Comparison of ENCODE assay signal across 23 mouse cellular contexts in the genomic region with DNA sequence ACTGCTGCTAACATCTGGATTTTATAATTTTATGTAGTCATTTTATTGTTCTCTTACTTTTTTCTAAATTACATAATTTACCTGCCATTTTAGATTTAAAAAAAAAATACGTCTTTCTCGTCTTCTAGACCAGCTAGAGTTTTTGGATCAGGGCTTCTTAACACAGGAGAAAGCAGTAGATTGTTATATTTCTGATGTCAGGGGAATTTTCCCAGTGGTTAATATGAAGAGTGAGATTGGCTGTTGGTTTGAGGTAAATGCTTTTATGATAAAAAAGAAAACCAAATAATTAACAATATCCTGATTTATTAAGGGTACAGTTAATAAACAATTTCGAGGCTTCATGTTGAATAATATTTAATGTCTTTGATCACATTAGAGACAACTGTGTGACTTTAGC. TPM values are rescaled to one million over a fixed set of nuclear protein-coding genes. Genes with fewer than 3 reads are reported as not detected.
DNase-seq lines count a peak whose midpoint lies in the region; ATAC-seq and TF ChIP-seq lines count a peak whose summit lies in the region.
"Had no signal": no experiment of that assay in that cellular context is flagged by ENCODE, and none has a peak within 500 bp of the region (broad histone marks: within the 10 kb centered on the region; RNA-seq: fewer than 3 reads in every experiment).

No protein-coding gene starts in this region.

- H3K79me2 ChIP-seq in myocyte (ENCODE audit: control insufficient read depth, insufficient read depth) = no peaks in the 10 kb centered on the region

- H3K27me3 ChIP-seq in spleen, adult 2 months (ENCODE audit: control insufficient read depth, insufficient read depth, low read length) = no peaks in the 10 kb centered on the region
- H3K27me3 ChIP-seq in myocyte (ENCODE audit: control insufficient read depth, insufficient read depth, insufficient read length) = no peaks in the 10 kb centered on the region
- H3K27me3 ChIP-seq: embryonic facial prominence, embryonic 13.5 days; embryonic facial prominence, embryonic 15.5 days; forebrain, embryonic 13.5 days; forebrain, embryonic 15.5 days; Patski had no signal

- H3K4me3 ChIP-seq in spleen, adult 2 months (ENCODE audit: extremely low read depth, insufficient read depth, insufficient read length) = 0 out of 2 replicates have a peak overlapping the region, but pooled peaks have one; percentile 38
- no peak overlapping the region for H3K4me3 ChIP-seq in bone marrow macrophage, adult 2 months (ENCODE audit: insufficient read depth, low read length)
- H3K4me3 ChIP-seq in myocyte = peak overlapping the region; percentile 5
- H3K4me3 ChIP-seq in layer of hippocampus, adult 2 months = no peak overlapping the region
- H3K4me3 ChIP-seq: embryonic facial prominence, embryonic 13.5 days; embryonic facial prominence, embryonic 15.5 days; forebrain, embryonic 13.5 days; forebrain, embryonic 15.5 days had no signal

- H3ac ChIP-seq in myocyte (ENCODE audit: control insufficient read depth, insufficient read length) = no peak overlapping the region

- H3K27ac ChIP-seq in spleen, adult 2 months (ENCODE audit: insufficient read depth, low read length) = peak overlapping the region; percentile 13; the same call in 1 of the 2 replicates
- peak overlapping the region; percentile 63; the same call in 1 of the 2 replicates for H3K27ac ChIP-seq in bone marrow macrophage, adult 2 months (ENCODE audit: insufficient read depth, low read depth, low read length)
- no peak overlapping the region for H3K27ac ChIP-seq in layer of hippocampus, adult 2 months
- H3K27ac ChIP-seq: embryonic facial prominence, embryonic 13.5 days; embryonic facial prominence, embryonic 15.5 days; forebrain, embryonic 13.5 days; forebrain, embryonic 15.5 days had no signal

- ATAC-seq in activated CD4-positive, CD25-positive, alpha-beta regulatory T cell, adult 4 months = no peak
- ATAC-seq: forebrain, embryonic 13.5 days; forebrain, embryonic 15.5 days; forebrain, postnatal 0 days had no signal

- DNase-seq in spleen, adult 2 months (ENCODE audit: low read depth in 1 of 2, low spot score in 2 of 2) = no peak
- no peak for DNase-seq in spleen, postnatal 10 days (ENCODE audit: low spot score in 2 of 2)
- DNase-seq in induced T-regulatory cell, adult 2 months (ENCODE audit: low read depth) = peak; percentile 57
- no peak for DNase-seq in layer of hippocampus, adult 2 months (ENCODE audit: low spot score in 2 of 2)
- no peak for DNase-seq in layer of hippocampus, adult 9-11 months
- DNase-seq: adrenal gland, adult 2 months; adrenal gland, postnatal 10 days; adrenal gland, postnatal 25 days; cerebellum, adult 11-12 months; cerebellum, adult 2 months; cerebellum, adult 9-10 months; cerebellum, postnatal 10 days; cerebellum, postnatal 25 days; forebrain, postnatal 0 days had no signal

- no peak for TF ChIP-seq CTCF in spleen, adult 2 months (IDR thresholded peaks at IDR 0.05; ENCODE audit: extremely low read depth, insufficient read depth, insufficient read length, insufficient replicate concordance)
- no peak for TF ChIP-seq CTCF in bone marrow macrophage, adult 2 months (IDR thresholded peaks at IDR 0.05; ENCODE audit: low read depth, low read length)
- no peak for TF ChIP-seq CTCF in layer of hippocampus, adult 2 months (conservative IDR thresholded peaks at IDR 0.05)

- 79% methylated on average over 3 of the region's 3 CpGs for WGBS in spleen, adult 2 months

- H3K4me1 ChIP-seq in spleen, adult 2 months (ENCODE audit: control insufficient read depth, insufficient read depth, insufficient read length) = peaks cover 8% of the 10 kb centered on the region; the same call in 1 of the 2 replicates
- peaks cover 30% of the 10 kb centered on the region for H3K4me1 ChIP-seq in bone marrow macrophage, adult 2 months (ENCODE audit: control insufficient read depth, insufficient read depth, low read length)
- H3K4me1 ChIP-seq: embryonic facial prominence, embryonic 15.5 days; forebrain, embryonic 13.5 days; forebrain, embryonic 15.5 days had no signal

- peak overlapping the region; percentile 61 for H3K4me2 ChIP-seq in myocyte (ENCODE audit: low read depth)
- H3K4me2 ChIP-seq: embryonic facial prominence, embryonic 13.5 days; embryonic facial prominence, embryonic 15.5 days; forebrain, embryonic 13.5 days; forebrain, embryonic 15.5 days had no signal

- H3K36me3 ChIP-seq in spleen, adult 2 months (ENCODE audit: control insufficient read depth, insufficient read depth, low read length) = no peaks in the 10 kb centered on the region; the same call in 1 of the 2 replicates
- no peaks in the 10 kb centered on the region for H3K36me3 ChIP-seq in myocyte (ENCODE audit: control insufficient read depth, insufficient read depth)
- H3K36me3 ChIP-seq: embryonic facial prominence, embryonic 13.5 days; embryonic facial prominence, embryonic 15.5 days; forebrain, embryonic 15.5 days; G1E had no signal

- TF ChIP-seq POLR2A in spleen, adult 2 months (IDR thresholded peaks at IDR 0.05; ENCODE audit: low read depth, low read length) = no peak
- TF ChIP-seq POLR2A in bone marrow macrophage, adult 2 months (IDR thresholded peaks at IDR 0.05; ENCODE audit: borderline replicate concordance, low read depth, low read length) = no peak
- TF ChIP-seq POLR2A in myocyte (IDR thresholded peaks at IDR 0.05; ENCODE audit: insufficient read length, low read depth) = no peak

TF ChIP-seq in myocyte, 11 proteins besides CTCF, POLR2A, EP300 and RAD21:
- no peak for TF ChIP-seq TCF12 (IDR thresholded peaks at IDR 0.05; ENCODE audit: insufficient read depth, poor library complexity, severe bottlenecking)

RNA-seq across cellular contexts. Expression of a gene that starts 1.7 kb away (rescaled TPM):
- polyA plus RNA-seq in spleen, adult 2 months (2012; rRNA removed) = 7.1 and 7.3 TPM in 2 replicates
- 71.1 and 74.1 TPM in 2 replicates for polyA plus RNA-seq in bone marrow macrophage, adult 2 months (2012; ENCODE audit: insufficient read depth, insufficient read length, missing spikeins)
- 13.2 TPM for polyA plus RNA-seq in myocyte (2012; fragmentation: generic; extraction: Trizol)
- 100 to 1,000 TPM; 213 to 229 TPM for polyA plus RNA-seq in activated CD4-positive, CD25-positive, alpha-beta regulatory T cell, adult 4 months (2017; shearing (Covaris generic))
- 10 to 100 TPM; 24.7 to 32.7 TPM for total RNA-seq in layer of hippocampus, adult 2 months (2021)

Comparison
In these comparisons a context has a peak if more than half of its experiments do, and no peak if none do; other contexts are left out.
1. H3K4me3 ChIP-seq: peak in spleen, adult 2 months (single experiment) and myocyte (single experiment); none in bone marrow macrophage, adult 2 months (single experiment) and layer of hippocampus, adult 2 months (single experiment).